Mouse (Mus musculus): ENCODE data around the gene Plekha7. TPM values are rescaled to one million over a fixed set of nuclear protein-coding genes. Genes with fewer than 3 reads are reported as not detected.

Gene Plekha7
- polyA plus RNA-seq, 1 experiment from 2014 or later: 3.4 TPM

DNA sequence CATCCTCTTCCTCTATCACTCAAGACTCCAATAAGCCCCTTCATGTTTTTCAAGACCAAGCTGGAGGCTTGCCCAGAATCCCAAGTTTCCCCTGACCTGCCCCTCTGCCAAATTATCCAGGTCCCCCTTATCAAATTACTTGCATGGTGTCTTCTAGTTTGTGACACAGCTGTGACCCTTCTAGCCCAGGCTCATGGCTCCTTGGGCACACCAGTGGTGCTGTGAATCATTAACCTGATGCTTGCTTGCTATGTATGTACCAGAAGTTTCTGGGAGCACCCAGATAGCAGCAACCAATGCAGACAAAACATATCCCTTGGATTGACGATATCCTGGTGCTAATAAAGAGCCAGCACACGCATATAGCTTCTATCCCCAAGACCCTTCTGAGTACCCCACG is 19.2 kb downstream of the Plekha7 start:
- Histone ChIP-seq H3K27ac (replicated peaks) (peak overlapping the region; percentile 78; the same call in 1 of the 2 replicates), H3K36me3 (replicated peaks) (no peaks in the 10 kb centered on the region), H3K4me3 (replicated peaks) (no peak overlapping the region), H3K9me3 (replicated peaks) (no peaks in the 10 kb centered on the region), H3K4me2 (no peak overlapping the region), H3K9ac (no peak overlapping the region), H3K4me1 (replicated peaks) (peaks cover 68% of the 10 kb centered on the region), H3K27me3 (no peaks in the 10 kb centered on the region)
- no peak for ATAC-seq (ENCODE audit: insufficient read depth)
- WGBS (ENCODE audit: insufficient replicate concordance): 62% methylated on average over 3 of the region's 3 CpGs

DNA sequence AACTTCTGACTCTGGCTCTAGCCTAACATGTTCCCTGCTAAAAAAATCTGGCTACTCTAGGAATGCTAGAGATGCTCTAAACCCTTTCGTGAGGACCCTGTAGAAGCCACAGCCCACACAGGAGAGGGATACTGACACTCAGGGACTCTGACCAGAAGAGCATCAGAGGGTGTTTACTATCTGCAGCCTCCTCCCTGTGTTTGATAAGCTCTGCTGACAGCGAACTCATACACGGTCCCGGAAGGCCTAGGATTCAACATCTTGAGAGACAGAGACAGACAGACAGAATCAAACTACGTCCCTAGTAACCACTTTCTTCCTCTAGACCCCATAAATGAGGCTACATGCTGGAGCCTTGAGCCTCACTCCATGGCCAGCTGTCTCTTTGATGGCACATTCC is 20.2 kb downstream of the Plekha7 start:
- H3K27me3 ChIP-seq: no peaks in the 10 kb centered on the region
- peaks cover 69% of the 10 kb centered on the region for H3K4me1 ChIP-seq (replicated peaks)
- peak overlapping the region; percentile 27; the same call in 1 of the 2 replicates for H3K4me2 ChIP-seq
- no peak overlapping the region for H3K9ac ChIP-seq
- H3K36me3 ChIP-seq (replicated peaks): no peaks in the 10 kb centered on the region
- H3K9me3 ChIP-seq (replicated peaks): no peaks in the 10 kb centered on the region
- ATAC-seq (ENCODE audit: insufficient read depth): peak; percentile 53
- H3K27ac ChIP-seq (replicated peaks): peak overlapping the region; percentile 78
- H3K4me3 ChIP-seq (replicated peaks): no peak overlapping the region
- 52% methylated on average over 5 of the region's 5 CpGs for WGBS (ENCODE audit: insufficient replicate concordance)

DNA sequence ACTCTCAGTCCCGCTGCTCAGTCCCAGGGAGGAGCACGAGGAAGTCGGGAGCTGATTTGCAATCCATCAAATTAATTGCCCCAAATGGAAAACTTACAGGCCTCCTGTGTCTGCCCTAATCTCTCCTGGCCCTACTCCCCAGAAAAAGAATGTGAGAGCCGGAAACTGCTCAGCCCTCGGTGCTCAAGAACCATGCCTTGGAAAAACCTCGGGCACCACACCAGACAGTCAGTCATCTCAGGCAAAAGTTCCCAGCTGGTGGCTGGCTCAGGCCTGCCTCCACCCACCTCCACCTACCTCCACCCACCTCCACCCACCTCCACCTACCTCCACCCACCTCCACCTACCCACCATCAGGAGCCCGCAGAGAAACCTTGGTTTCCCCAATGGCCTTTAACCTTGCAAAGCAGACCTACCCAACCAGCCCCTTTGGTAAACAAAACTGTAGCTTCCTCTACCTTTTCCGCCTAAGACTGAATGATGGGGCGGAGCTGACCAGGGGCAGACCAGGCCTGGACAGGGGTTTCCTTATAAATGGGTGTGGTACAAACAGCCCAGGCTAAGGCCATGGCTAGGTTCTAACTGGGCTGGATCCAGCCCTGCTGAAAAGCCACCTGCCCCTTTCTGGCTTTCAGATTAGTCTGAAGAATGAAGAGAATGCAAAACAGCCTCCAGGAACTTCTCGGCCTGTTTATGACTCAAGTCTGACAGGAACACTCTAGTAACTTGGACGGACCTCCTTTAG is 21.4 kb downstream of the Plekha7 start:
- H3K9me3 ChIP-seq (replicated peaks): no peaks in the 10 kb centered on the region
- H3K4me2 ChIP-seq: peak overlapping the region; percentile 50
- H3K4me3 ChIP-seq (replicated peaks): no peak overlapping the region
- H3K36me3 ChIP-seq (replicated peaks): no peaks in the 10 kb centered on the region
- peak; percentile 72 for ATAC-seq (ENCODE audit: insufficient read depth)
- H3K27me3 ChIP-seq: no peaks in the 10 kb centered on the region
- H3K4me1 ChIP-seq (replicated peaks): peaks cover 70% of the 10 kb centered on the region
- no peak overlapping the region for H3K9ac ChIP-seq
- WGBS (ENCODE audit: insufficient replicate concordance): 55% methylated on average over 11 of the region's 11 CpGs
- peak overlapping the region; percentile 78 for H3K27ac ChIP-seq (replicated peaks)

DNA sequence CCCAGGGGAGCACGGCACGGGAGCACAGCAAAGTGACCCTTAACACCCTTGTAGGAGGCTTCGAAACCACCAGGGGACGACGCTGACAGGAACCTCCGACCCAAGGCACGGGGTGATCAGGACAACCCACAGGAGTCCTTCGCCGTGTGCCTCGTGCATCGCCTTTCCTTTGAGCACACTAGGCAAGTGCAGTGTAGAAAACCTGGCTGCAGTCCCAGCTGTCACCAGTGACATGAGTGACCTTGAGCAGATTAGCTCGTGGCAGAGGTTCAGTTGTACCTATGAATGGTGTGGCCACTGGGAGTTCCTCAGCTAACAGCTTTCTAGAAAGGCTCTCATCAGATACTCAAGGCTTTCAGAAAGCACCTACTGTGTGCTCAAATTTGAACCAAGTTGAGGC is 22.0 kb downstream of the Plekha7 start:
- peaks cover 70% of the 10 kb centered on the region for H3K4me1 ChIP-seq (replicated peaks)

DNA sequence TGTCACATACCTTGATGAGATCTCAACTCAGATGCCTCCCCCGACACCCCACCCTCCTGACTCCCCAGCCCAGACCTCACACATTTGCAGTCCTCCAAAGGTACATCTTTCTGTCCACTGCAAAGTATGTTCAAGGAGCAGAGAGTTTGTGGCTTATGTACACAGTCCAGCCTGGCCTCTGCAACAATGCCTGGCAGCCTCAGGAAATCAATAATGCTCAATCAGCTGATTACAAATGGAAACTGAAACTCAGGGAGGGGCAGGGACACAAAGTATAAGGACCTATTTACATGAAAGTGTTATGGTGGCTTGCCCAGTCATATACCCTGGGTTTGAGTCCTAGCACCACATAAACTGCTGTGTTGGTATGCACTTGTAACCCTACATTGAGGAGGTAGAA is 23.0 kb downstream of the Plekha7 start:
- H3K4me1 ChIP-seq (replicated peaks): peaks cover 65% of the 10 kb centered on the region
- H3K4me3 ChIP-seq (replicated peaks): no peak overlapping the region
- no peaks in the 10 kb centered on the region for H3K36me3 ChIP-seq (replicated peaks)
- no peak overlapping the region for H3K9ac ChIP-seq
- peak overlapping the region; percentile 25 for H3K4me2 ChIP-seq
- H3K27ac ChIP-seq (replicated peaks): peak overlapping the region; percentile 38; the same call in 1 of the 2 replicates
- peak; percentile 12; the same call in 1 of the 2 replicates for ATAC-seq (ENCODE audit: insufficient read depth)
- H3K27me3 ChIP-seq: no peaks in the 10 kb centered on the region
- H3K9me3 ChIP-seq (replicated peaks): no peaks in the 10 kb centered on the region
- 65% methylated on average over 1 of the region's 1 CpGs for WGBS (ENCODE audit: insufficient replicate concordance)

More for the DNA sequence above, 22.0 kb downstream of the Plekha7 start:
- peak; percentile 17; the same call in 1 of the 2 replicates for ATAC-seq (ENCODE audit: insufficient read depth)
- Histone ChIP-seq H3K4me2 (peak overlapping the region; percentile 50), H3K4me3 (replicated peaks) (no peak overlapping the region), H3K27ac (replicated peaks) (peak overlapping the region; percentile 78), H3K27me3 (no peaks in the 10 kb centered on the region), H3K9me3 (replicated peaks) (no peaks in the 10 kb centered on the region), H3K36me3 (replicated peaks) (no peaks in the 10 kb centered on the region), H3K9ac (no peak overlapping the region)
- 62% methylated on average over 12 of the region's 12 CpGs for WGBS (ENCODE audit: insufficient replicate concordance)

DNA sequence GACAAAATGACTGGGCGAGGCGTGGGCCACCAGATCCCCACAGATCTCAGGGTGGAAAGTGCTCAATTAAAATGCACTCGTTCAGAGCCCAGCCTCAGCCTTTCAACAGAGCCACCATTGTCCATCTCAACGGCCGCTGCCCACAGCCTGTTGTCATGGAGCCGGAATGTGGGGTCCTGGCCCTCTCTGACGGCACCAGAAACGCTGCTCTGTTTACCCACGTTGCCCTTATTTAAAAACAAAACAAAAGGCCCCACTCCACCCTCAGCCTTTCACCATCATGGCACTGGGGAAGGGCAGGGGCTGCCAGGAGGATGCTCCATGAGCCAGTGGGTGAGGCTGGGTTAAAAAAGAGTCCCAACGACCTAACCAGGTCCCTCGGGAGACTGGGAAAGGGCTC is 25.4 kb downstream of the Plekha7 start:
- 50% methylated on average over 11 of the region's 11 CpGs for WGBS (ENCODE audit: insufficient replicate concordance)
- Histone ChIP-seq H3K36me3 (replicated peaks) (no peaks in the 10 kb centered on the region), H3K27me3 (no peaks in the 10 kb centered on the region), H3K4me1 (replicated peaks) (peaks cover 45% of the 10 kb centered on the region), H3K4me2 (no peak overlapping the region; the same call in 1 of the 2 replicates), H3K4me3 (replicated peaks) (no peak overlapping the region), H3K27ac (replicated peaks) (no peak overlapping the region), H3K9me3 (replicated peaks) (no peaks in the 10 kb centered on the region), H3K9ac (no peak overlapping the region)
- no peak for ATAC-seq (ENCODE audit: insufficient read depth)

DNA sequence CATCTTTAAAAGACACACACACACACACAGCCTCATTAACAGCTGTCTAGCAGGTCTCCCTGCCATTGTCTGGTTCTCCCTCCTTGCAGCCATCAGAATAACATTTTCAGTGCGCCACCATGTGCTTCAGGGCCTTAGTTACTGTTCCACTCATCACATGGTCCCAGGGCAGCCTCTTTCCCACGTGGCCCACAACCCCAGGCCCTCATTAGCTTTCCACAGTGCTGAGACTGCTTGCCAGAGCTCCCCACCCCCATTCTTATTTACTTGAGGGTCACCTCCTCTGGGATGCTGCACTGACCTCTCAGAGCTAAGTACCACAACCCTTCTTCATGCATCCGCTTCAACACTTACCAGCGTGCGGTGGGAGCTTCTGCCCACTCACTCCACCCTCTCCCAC is 28.1 kb downstream of the Plekha7 start:
- no peak overlapping the region for H3K4me2 ChIP-seq
- H3K4me1 ChIP-seq (replicated peaks): peaks cover 19% of the 10 kb centered on the region
- H3K27ac ChIP-seq (replicated peaks): no peak overlapping the region
- 63% methylated on average over 5 of the region's 5 CpGs for WGBS (ENCODE audit: insufficient replicate concordance)
- no peaks in the 10 kb centered on the region for H3K9me3 ChIP-seq (replicated peaks)
- H3K9ac ChIP-seq: no peak overlapping the region
- H3K27me3 ChIP-seq: no peaks in the 10 kb centered on the region
- H3K36me3 ChIP-seq (replicated peaks): no peaks in the 10 kb centered on the region
- H3K4me3 ChIP-seq (replicated peaks): no peak overlapping the region
- no peak for ATAC-seq (ENCODE audit: insufficient read depth)

DNA sequence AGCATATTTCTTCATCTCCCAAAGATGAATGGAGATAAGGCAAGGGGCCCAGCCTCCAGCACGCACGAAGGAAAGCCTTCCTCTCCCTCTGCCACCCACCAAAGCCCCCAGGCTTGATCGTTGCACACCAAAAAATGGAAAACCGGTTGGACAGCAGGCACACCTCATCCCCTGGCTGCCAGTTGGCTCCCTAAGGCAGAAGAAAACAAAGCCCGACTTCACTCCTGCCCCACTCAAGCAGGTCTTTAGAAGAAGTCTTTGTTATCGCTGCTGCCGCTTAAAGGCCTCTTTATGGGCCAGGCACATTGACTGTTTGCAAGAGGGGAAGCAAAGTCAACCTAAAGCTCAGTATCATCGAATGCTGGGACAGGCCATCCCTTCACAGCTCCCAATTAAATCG is 29.9 kb downstream of the Plekha7 start:
- Histone ChIP-seq H3K9me3 (replicated peaks) (no peaks in the 10 kb centered on the region), H3K9ac (no peak overlapping the region), H3K4me2 (no peak overlapping the region), H3K4me3 (replicated peaks) (no peak overlapping the region), H3K27me3 (no peaks in the 10 kb centered on the region), H3K27ac (replicated peaks) (no peak overlapping the region), H3K4me1 (replicated peaks) (peaks cover 13% of the 10 kb centered on the region; the same call in 1 of the 2 replicates), H3K36me3 (replicated peaks) (no peaks in the 10 kb centered on the region)
- whole genome bisulfite sequencing (ENCODE audit: insufficient replicate concordance): 67% methylated on average over 9 of the region's 9 CpGs
- ATAC-seq (ENCODE audit: insufficient read depth): no peak

DNA sequence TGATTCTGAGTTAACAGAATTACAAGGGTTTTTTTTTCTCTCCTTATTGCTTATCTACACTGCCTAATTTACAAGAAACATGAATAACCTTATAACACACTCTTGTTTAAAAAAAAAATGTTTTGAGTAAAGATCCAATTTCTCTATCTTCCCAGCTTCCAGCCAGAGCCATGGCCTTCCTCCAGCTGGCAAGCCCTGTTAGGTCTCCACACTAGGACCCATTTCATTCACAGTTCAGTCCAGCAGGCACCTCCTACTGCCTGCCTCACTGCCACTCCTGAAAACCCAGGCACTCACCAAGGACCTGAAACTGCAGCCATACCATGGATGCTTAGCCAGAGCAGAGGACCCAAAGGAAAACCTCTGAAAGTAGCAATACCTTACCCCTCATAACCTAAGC is 31.9 kb downstream of the Plekha7 start:
- H3K4me3 ChIP-seq (replicated peaks): no peak overlapping the region
- H3K36me3 ChIP-seq (replicated peaks): no peaks in the 10 kb centered on the region
- no peaks in the 10 kb centered on the region for H3K9me3 ChIP-seq (replicated peaks)
- 0 out of 2 replicates have a peak, but pooled peaks cover 6% of the 10 kb centered on the region for H3K4me1 ChIP-seq (replicated peaks)
- H3K4me2 ChIP-seq: no peak overlapping the region
- no peaks in the 10 kb centered on the region for H3K27me3 ChIP-seq
- ATAC-seq (ENCODE audit: insufficient read depth): no peak
- no peak overlapping the region for H3K9ac ChIP-seq
- no peak overlapping the region for H3K27ac ChIP-seq (replicated peaks)

DNA sequence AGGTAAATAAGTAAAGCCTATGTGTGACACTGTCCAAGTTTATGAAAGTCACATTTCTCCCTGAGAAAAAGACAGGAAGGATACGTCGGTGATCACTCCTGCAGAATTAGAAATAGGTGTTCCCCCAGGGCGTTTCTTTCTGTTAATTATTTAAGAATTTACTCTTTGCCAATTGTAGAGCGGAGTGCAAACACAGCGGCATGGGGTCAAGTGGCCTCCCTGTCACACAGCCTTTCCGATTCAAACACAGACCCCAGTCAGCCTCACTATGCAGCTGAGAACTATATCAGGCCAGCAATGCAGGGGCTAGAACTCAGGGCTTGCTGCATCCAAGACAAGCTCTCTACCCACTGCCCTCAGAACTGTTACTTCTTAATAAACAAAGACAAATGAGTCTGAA is 35.1 kb downstream of the Plekha7 start:
- no peak overlapping the region for H3K4me2 ChIP-seq
- H3K36me3 ChIP-seq (replicated peaks): no peaks in the 10 kb centered on the region
- no peaks in the 10 kb centered on the region for H3K9me3 ChIP-seq (replicated peaks)
- H3K27ac ChIP-seq (replicated peaks): no peak overlapping the region
- no peak for ATAC-seq (ENCODE audit: insufficient read depth)
- 73% methylated on average over 6 of the region's 6 CpGs for WGBS (ENCODE audit: insufficient replicate concordance)
- no peak overlapping the region for H3K4me3 ChIP-seq (replicated peaks)
- H3K4me1 ChIP-seq (replicated peaks): peaks cover 13% of the 10 kb centered on the region
- H3K9ac ChIP-seq: no peak overlapping the region
- H3K27me3 ChIP-seq: no peaks in the 10 kb centered on the region

DNA sequence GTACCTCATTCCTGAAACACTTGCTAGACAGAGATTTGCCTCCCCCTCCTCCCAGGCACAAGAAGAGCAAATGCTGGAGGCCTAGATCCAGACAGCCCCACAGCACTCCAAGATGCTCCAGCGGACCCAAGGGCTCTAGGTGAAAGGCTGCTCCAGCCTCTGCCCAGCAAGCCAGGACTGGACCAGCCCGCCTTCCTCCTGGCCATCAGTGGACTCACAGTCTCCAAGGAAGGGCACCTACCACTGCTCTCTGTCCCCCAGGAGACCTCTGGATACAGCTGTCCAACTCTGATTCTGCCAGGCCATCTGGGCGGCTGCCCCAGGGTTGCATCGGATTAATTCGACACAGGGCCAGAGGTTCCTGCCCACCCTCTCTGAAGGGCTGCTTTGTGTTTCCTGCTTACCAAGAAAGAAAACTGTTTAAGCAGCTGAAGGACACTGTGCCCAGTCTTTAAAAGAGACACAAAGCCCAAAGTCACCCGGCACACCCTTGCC is 38.6 kb downstream of the Plekha7 start:
- no peak overlapping the region for H3K4me3 ChIP-seq (replicated peaks)
- H3K36me3 ChIP-seq (replicated peaks): no peaks in the 10 kb centered on the region
- no peak overlapping the region for H3K4me2 ChIP-seq
- no peak for ATAC-seq (ENCODE audit: insufficient read depth)
- H3K27me3 ChIP-seq: no peaks in the 10 kb centered on the region
- H3K27ac ChIP-seq (replicated peaks): no peak overlapping the region
- H3K4me1 ChIP-seq (replicated peaks): peaks cover 18% of the 10 kb centered on the region
- no peaks in the 10 kb centered on the region for H3K9me3 ChIP-seq (replicated peaks)
- 68% methylated on average over 6 of the region's 6 CpGs for WGBS (ENCODE audit: insufficient replicate concordance)
- H3K9ac ChIP-seq: no peak overlapping the region

Measured in liver, embryonic 15.5 days (tissue).